Mouse (Mus musculus) neutrophil, adult 5-6 weeks (primary cell): ENCODE data around the gene Alpk1. TPM values are rescaled to one million over a fixed set of nuclear protein-coding genes. Genes with fewer than 3 reads are reported as not detected.

Source experiments
- total RNA-seq: library from RNA; stranded (forward); fragments of 200-1000 nt; gene quantifications from 2 replicates; pipeline ENCODE4 v1.2.3, GENCODE M21; 2017

Alpk1 gene
- total RNA-seq, 1 experiment from 2014 or later: 4.9 TPM

Other genes with a start within 250 kb of the Alpk1 start
- 42.8 and 44.2 TPM in 2 replicates for gene Larp7, start 227.2 kb downstream of the Alpk1 start, total RNA-seq
- gene Zgrf1, start 227.0 kb downstream of the Alpk1 start, total RNA-seq: 4.5 and 5.4 TPM in 2 replicates
- gene Neurog2, start 147.4 kb downstream of the Alpk1 start, total RNA-seq: not detected in 2 replicates
- gene Tifa, start 9.3 kb upstream of the Alpk1 start, total RNA-seq: 32.7 and 33.5 TPM in 2 replicates
- gene Ap1ar, start 57.0 kb upstream of the Alpk1 start, total RNA-seq: 43.0 and 58.7 TPM in 2 replicates
- gene Fam241a, start 115.8 kb upstream of the Alpk1 start, total RNA-seq: 9.5 and 12.7 TPM in 2 replicates